In genomic region chr7:56899762-56900161, GRCm38 (mm10) we compare ENCODE assay signal across 18 mouse cellular contexts.
"Had no signal": no experiment of that assay in that cellular context is flagged by ENCODE, and none has a peak within 500 bp of the region (broad histone marks: within the 10 kb centered on the region; RNA-seq: fewer than 3 reads in every experiment).

No protein-coding gene starts in this region.

- H3K4me1 ChIP-seq: liver, embryonic 13.5 days; midbrain, embryonic 12.5 days; midbrain, embryonic 15.5 days; neural tube, embryonic 13.5 days; stomach, embryonic 15.5 days had no signal

- ATAC-seq: intestine, embryonic 16.5 days; midbrain, embryonic 15.5 days had no signal

- H3K4me2 ChIP-seq: liver, embryonic 13.5 days; midbrain, embryonic 12.5 days; midbrain, embryonic 15.5 days; neural tube, embryonic 13.5 days; stomach, embryonic 15.5 days had no signal

- DNase-seq: kidney, adult 18-20 months; kidney, postnatal 14 days; layer of hippocampus, postnatal 36 days; liver, embryonic 13.5 days; lung, adult 2 months; lung, postnatal 14 days; lung, postnatal 4 days; retina, postnatal 1 day; right cerebral cortex, postnatal 25 days; spleen, adult 18-20 months; thymus, postnatal 25 days had no signal

- H3K9ac ChIP-seq: liver, embryonic 13.5 days; midbrain, embryonic 12.5 days; midbrain, embryonic 15.5 days; neural tube, embryonic 13.5 days; stomach, embryonic 15.5 days had no signal

- H3K27ac ChIP-seq: left cerebral cortex, adult 2 months; liver, embryonic 13.5 days; midbrain, embryonic 12.5 days; midbrain, embryonic 15.5 days; neural tube, embryonic 13.5 days; stomach, embryonic 15.5 days had no signal

- H3K9me3 ChIP-seq: liver, embryonic 13.5 days; midbrain, embryonic 12.5 days; midbrain, embryonic 15.5 days; neural tube, embryonic 13.5 days; stomach, embryonic 15.5 days had no signal

- H3K27me3 ChIP-seq: liver, embryonic 13.5 days; midbrain, embryonic 12.5 days; midbrain, embryonic 15.5 days; neural tube, embryonic 13.5 days; stomach, embryonic 15.5 days had no signal

- H3K4me3 ChIP-seq: left cerebral cortex, adult 2 months; liver, embryonic 13.5 days; midbrain, embryonic 12.5 days; midbrain, embryonic 15.5 days; myocyte; neural tube, embryonic 13.5 days; stomach, embryonic 15.5 days had no signal

- H3K36me3 ChIP-seq: liver, embryonic 13.5 days; midbrain, embryonic 12.5 days; midbrain, embryonic 15.5 days; neural tube, embryonic 13.5 days; stomach, embryonic 15.5 days had no signal
